Mouse (Mus musculus): ENCODE results near the gene Ifit2. TPM values are rescaled to one million over a fixed set of nuclear protein-coding genes. Genes with fewer than 3 reads are reported as not detected.
A peak's percentile ranks its signal among the peaks of the same experiment; 100 is the strongest.

Ifit2 gene
- polyA plus RNA-seq, 1 experiment, result 0.01 TPM

DNA sequence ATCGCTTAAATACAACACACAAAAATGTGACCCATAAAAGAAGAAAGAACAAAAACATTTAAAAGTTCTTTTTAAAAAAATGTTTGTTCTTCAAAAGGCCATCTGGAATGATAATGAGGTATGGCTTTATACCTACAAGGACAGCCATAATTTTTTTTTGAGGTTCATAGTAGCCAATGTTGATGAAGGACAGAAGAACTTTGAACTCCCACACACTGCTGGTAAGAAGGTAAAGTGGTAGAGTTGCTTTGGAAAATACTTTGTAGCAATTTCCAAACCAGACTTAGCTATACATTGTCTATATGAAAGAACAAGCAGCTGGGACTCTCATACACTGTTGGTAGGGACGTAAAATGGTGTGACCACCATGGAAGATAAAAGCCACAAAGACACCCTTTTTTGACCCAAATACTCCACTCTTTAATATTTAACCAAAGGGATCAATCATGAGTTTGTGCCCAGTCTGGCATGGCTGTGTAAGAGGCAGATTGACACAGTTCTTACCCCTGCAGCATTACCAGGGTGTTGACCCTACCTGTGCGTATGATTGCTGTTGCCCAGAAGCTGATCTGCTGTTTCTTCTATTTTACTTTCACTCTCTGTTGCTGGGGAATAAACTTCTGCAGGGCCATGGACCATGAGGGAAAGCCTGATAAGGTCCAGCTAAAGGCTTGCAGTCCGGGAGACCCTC, 18.3 kb upstream of the Ifit2 start:
- no peaks in the 10 kb centered on the region for H3K27me3 ChIP-seq (ENCODE audit: control insufficient read depth)

GRCm38 (mm10) chr19:34539422-34539821, 11.1 kb upstream of the Ifit2 start:
- Histone ChIP-seq H3K4me3 (replicated peaks) (no peak overlapping the region), H3K36me3 (ENCODE audit: control insufficient read depth) (no peaks in the 10 kb centered on the region), H3K27me3 (ENCODE audit: control insufficient read depth) (no peaks in the 10 kb centered on the region; the same call in 1 of the 2 replicates), H3K9me3 (ENCODE audit: control insufficient read depth, low read length) (no peaks in the 10 kb centered on the region), H3K4me1 (ENCODE audit: control insufficient read depth) (no peaks in the 10 kb centered on the region)
- TF ChIP-seq GATA1 (IDR thresholded peaks at IDR 0.05; ENCODE audit: low read length), result no peak
- no peak for TF ChIP-seq TAL1 (IDR thresholded peaks at IDR 0.05; ENCODE audit: low read length)

More for the DNA sequence above, 18.3 kb upstream of the Ifit2 start:
- H3K4me1 ChIP-seq (ENCODE audit: control insufficient read depth), result peaks cover 5% of the 10 kb centered on the region
- H3K4me3 ChIP-seq (replicated peaks), result no peak overlapping the region
- H3K36me3 ChIP-seq (ENCODE audit: control insufficient read depth), result no peaks in the 10 kb centered on the region
- no peaks in the 10 kb centered on the region for H3K9me3 ChIP-seq (ENCODE audit: control insufficient read depth, low read length)
- TF ChIP-seq TAL1 (IDR thresholded peaks at IDR 0.05; ENCODE audit: low read length) (no peak), GATA1 (IDR thresholded peaks at IDR 0.05; ENCODE audit: low read length) (no peak)

DNA sequence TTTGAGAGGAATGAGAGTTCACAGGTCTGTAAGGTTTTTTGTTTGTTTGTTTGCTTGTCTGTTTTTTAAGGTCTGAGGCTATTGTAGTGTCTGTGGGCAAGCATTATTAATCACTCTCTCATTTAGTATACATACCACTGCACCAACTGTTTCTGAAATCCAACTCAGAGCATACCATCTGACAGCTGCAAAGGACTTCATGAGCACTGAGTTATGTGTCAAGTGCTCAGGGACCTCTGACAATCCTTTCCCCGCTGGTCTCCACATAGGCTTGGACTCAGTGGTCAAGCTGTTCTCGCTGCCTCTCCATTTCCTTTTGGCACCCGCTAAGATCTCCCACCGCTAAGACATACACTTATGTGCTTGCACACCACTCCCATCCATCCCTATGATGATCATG, 4.3 kb upstream of the Ifit2 start:
- TF ChIP-seq TAL1 (IDR thresholded peaks at IDR 0.05; ENCODE audit: low read length), result no peak
- TF ChIP-seq GATA1 (IDR thresholded peaks at IDR 0.05; ENCODE audit: low read length), result no peak
- no peaks in the 10 kb centered on the region for H3K36me3 ChIP-seq (ENCODE audit: control insufficient read depth)
- no peaks in the 10 kb centered on the region for H3K9me3 ChIP-seq (ENCODE audit: control insufficient read depth, low read length)
- peaks cover 14% of the 10 kb centered on the region for H3K4me1 ChIP-seq (ENCODE audit: control insufficient read depth)
- peaks cover 6% of the 10 kb centered on the region; the same call in 1 of the 2 replicates for H3K27me3 ChIP-seq (ENCODE audit: control insufficient read depth)
- H3K4me3 ChIP-seq (replicated peaks), result no peak overlapping the region

GRCm38 (mm10) chr19:34547976-34548375, 2.5 kb upstream of the Ifit2 start:
- TF ChIP-seq GATA1 (IDR thresholded peaks at IDR 0.05; ENCODE audit: low read length), result no peak
- TF ChIP-seq TAL1 (IDR thresholded peaks at IDR 0.05; ENCODE audit: low read length), result no peak
- H3K9me3 ChIP-seq (ENCODE audit: control insufficient read depth, low read length), result no peaks in the 10 kb centered on the region

DNA sequence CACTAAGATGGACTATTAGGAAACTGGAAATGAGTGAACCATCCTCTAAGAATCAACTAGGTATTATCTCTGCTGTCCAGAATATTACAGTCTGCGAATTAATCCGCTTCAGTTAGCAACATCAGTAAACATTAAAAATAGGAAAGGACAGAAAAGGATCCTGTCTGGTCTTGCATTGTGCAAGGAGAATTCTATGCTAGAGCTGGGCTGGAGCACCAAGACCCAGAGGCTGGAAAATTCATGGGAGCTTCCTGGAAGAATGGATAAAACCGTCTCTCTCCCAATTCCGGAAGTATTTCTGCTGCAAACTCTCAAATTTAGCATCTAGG, 325 bp upstream of the Ifit2 start:
- no peaks in the 10 kb centered on the region for H3K36me3 ChIP-seq (ENCODE audit: control insufficient read depth)
- peaks cover 16% of the 10 kb centered on the region for H3K4me1 ChIP-seq (ENCODE audit: control insufficient read depth)
- H3K9me3 ChIP-seq (ENCODE audit: control insufficient read depth, low read length), result no peaks in the 10 kb centered on the region
- peaks cover 6% of the 10 kb centered on the region; the same call in 1 of the 2 replicates for H3K27me3 ChIP-seq (ENCODE audit: control insufficient read depth)
- TF ChIP-seq TAL1 (IDR thresholded peaks at IDR 0.05; ENCODE audit: low read length) (no peak), GATA1 (IDR thresholded peaks at IDR 0.05; ENCODE audit: low read length) (no peak)
- peak overlapping the region; percentile 79 for H3K4me3 ChIP-seq (replicated peaks)

More at GRCm38 (mm10) chr19:34547976-34548375, 2.5 kb upstream of the Ifit2 start:
- Histone ChIP-seq H3K36me3 (ENCODE audit: control insufficient read depth) (no peaks in the 10 kb centered on the region), H3K4me1 (ENCODE audit: control insufficient read depth) (peaks cover 16% of the 10 kb centered on the region), H3K27me3 (ENCODE audit: control insufficient read depth) (peaks cover 6% of the 10 kb centered on the region; the same call in 1 of the 2 replicates), H3K4me3 (replicated peaks) (no peak overlapping the region)

DNA sequence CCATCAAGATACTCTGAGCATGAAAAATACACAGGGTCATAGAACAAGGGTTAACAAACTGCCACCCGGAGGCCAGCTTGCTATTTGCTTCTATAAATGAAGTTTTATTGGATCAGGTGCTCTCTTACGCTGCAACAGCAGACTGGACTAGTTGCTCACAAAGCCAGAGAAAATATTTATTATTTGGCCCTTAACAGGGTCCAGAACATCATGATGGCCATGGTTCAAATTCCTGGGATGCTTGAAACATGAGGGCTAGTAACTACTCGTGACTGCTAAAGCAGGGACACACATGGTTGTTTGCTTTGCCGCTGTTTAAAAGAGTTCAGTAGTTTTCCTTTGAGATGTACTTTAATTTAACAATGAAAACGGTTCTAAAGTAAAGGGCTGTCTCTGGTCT, 1.5 kb downstream of the Ifit2 start:
- Histone ChIP-seq H3K4me1 (ENCODE audit: control insufficient read depth) (peaks cover 16% of the 10 kb centered on the region), H3K9me3 (ENCODE audit: control insufficient read depth, low read length) (no peaks in the 10 kb centered on the region), H3K4me3 (replicated peaks) (no peak overlapping the region), H3K36me3 (ENCODE audit: control insufficient read depth) (no peaks in the 10 kb centered on the region), H3K27me3 (ENCODE audit: control insufficient read depth) (no peaks in the 10 kb centered on the region)
- TF ChIP-seq TAL1 (IDR thresholded peaks at IDR 0.05; ENCODE audit: low read length) (no peak), GATA1 (IDR thresholded peaks at IDR 0.05; ENCODE audit: low read length) (no peak)

DNA sequence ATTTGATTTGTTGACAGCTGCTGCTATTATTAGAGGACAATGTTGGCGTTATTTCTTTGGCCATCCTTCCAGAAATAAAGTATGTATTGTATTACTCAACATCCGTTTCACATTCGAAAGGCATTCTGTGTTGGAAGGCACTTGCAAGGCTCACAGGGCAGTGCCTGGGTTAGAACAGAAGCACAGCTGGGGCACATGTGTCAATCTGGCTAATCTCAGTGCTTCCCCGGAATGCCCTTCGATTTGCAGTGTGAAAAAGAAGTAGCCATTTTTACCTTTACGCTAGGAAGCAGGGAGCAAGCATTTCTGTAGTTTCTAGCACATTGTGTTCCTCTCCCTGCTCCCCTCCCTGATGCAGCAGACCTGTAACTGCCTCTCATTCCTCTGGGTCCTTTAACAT, 2.5 kb downstream of the Ifit2 start:
- peaks cover 15% of the 10 kb centered on the region for H3K4me1 ChIP-seq (ENCODE audit: control insufficient read depth)
- no peaks in the 10 kb centered on the region for H3K36me3 ChIP-seq (ENCODE audit: control insufficient read depth)
- no peaks in the 10 kb centered on the region for H3K27me3 ChIP-seq (ENCODE audit: control insufficient read depth)
- TF ChIP-seq GATA1 (IDR thresholded peaks at IDR 0.05; ENCODE audit: low read length) (no peak), TAL1 (IDR thresholded peaks at IDR 0.05; ENCODE audit: low read length) (no peak)
- H3K4me3 ChIP-seq (replicated peaks), result no peak overlapping the region
- no peaks in the 10 kb centered on the region for H3K9me3 ChIP-seq (ENCODE audit: control insufficient read depth, low read length)

DNA sequence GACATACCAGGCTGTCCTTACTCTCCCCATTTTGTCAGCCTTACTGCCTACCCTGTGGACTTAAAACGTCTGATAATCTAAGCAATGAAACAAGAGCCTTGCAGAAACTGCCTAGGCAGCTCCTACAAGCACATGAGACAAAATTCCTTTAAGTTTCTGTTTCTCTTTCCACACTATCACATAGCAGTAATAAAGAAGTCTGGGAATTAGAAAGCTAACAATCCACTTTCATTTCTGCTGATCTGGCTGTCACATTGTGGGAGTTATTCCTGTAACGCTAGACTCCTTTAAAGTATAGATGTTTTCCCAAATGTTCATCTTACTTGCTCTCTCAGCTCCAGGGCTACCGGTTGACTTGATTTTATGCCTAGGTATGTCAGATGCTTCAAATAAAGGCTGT, 3.0 kb downstream of the Ifit2 start:
- H3K36me3 ChIP-seq (ENCODE audit: control insufficient read depth), result no peaks in the 10 kb centered on the region
- TF ChIP-seq GATA1 (IDR thresholded peaks at IDR 0.05; ENCODE audit: low read length) (no peak), TAL1 (IDR thresholded peaks at IDR 0.05; ENCODE audit: low read length) (no peak)
- H3K4me1 ChIP-seq (ENCODE audit: control insufficient read depth), result peaks cover 14% of the 10 kb centered on the region
- H3K4me3 ChIP-seq (replicated peaks), result no peak overlapping the region
- H3K9me3 ChIP-seq (ENCODE audit: control insufficient read depth, low read length), result no peaks in the 10 kb centered on the region
- H3K27me3 ChIP-seq (ENCODE audit: control insufficient read depth), result no peaks in the 10 kb centered on the region

DNA sequence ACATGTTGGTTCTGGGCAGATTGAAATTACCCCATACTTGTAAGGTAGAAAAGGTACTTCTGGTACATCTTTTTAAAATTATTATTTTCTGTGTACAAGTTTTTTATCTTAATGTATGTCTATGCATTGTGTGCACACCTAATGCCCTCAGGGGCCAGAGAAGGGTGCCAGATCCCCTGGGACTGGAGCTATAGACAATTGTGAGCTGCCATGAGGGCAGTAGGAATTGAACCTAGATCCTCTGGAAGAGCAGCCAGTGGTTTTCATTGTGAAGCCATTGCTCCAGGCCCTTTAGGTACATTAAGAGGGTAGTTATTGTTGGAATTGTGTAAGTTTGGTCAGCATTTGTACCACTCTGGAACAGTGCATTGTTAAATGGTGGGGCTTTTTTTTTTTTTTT, 3.6 kb downstream of the Ifit2 start:
- Histone ChIP-seq H3K36me3 (ENCODE audit: control insufficient read depth) (no peaks in the 10 kb centered on the region), H3K9me3 (ENCODE audit: control insufficient read depth, low read length) (no peaks in the 10 kb centered on the region), H3K4me3 (replicated peaks) (no peak overlapping the region), H3K4me1 (ENCODE audit: control insufficient read depth) (peaks cover 14% of the 10 kb centered on the region), H3K27me3 (ENCODE audit: control insufficient read depth) (no peaks in the 10 kb centered on the region)
- TF ChIP-seq GATA1 (IDR thresholded peaks at IDR 0.05; ENCODE audit: low read length) (no peak), TAL1 (IDR thresholded peaks at IDR 0.05; ENCODE audit: low read length) (no peak)

DNA sequence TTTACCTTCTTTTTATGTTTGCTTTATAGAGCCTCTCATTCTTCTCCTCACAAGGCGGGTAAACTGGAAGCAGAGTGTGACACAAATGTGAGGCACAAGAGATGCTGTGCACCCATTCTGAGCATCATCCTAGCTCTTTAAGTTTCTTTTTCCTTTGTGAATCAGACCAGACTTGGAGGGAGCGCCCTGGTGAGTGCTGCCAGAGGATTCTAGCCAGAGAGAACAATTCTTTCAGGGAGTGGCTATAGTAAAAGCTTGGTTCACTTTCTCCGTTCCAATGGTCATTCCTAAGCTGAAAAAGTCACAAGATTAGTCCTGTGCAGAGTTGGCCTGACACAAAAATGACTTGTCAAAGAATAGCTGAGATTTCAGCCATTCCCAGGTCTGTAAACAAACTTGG, 6.1 kb downstream of the Ifit2 start:
- TF ChIP-seq TAL1 (IDR thresholded peaks at IDR 0.05; ENCODE audit: low read length) (no peak), GATA1 (IDR thresholded peaks at IDR 0.05; ENCODE audit: low read length) (no peak)
- Histone ChIP-seq H3K36me3 (ENCODE audit: control insufficient read depth) (no peaks in the 10 kb centered on the region), H3K4me3 (replicated peaks) (no peak overlapping the region), H3K4me1 (ENCODE audit: control insufficient read depth) (peaks cover 4% of the 10 kb centered on the region), H3K27me3 (ENCODE audit: control insufficient read depth) (no peaks in the 10 kb centered on the region), H3K9me3 (ENCODE audit: control insufficient read depth, low read length) (no peaks in the 10 kb centered on the region)

Measured in erythroblast, embryonic 14.5 days (primary cell).